Mouse (Mus musculus) liver, embryonic 13.5 days (tissue): ENCODE data around the gene Cd247. TPM values are rescaled to one million over a fixed set of nuclear protein-coding genes. Genes with fewer than 3 reads are reported as not detected.

Experiments used
- ATAC-seq: fragments of 200-750 bp; cut with Nextera tagmentation; 2 replicates; pipeline ENCODE4 v1.8.0; 2017; ENCODE audit warnings: low read depth, mild to moderate bottlenecking, moderate number of reproducible peaks, moderate library complexity
- DNase-seq: peaks from one replicate; pipeline ENCODE4 v3.0.0; 2022
- H3K27ac ChIP-seq: fragments of 300-500 bp; sonication (generic); 2 replicates; pipeline ENCODE4 v1.5.1; 2015; ENCODE audit warnings: moderate library complexity, mild to moderate bottlenecking, inconsistent platforms
- H3K27me3 ChIP-seq: fragments of 300-500 bp; sonication (generic); 2 replicates; pipeline ENCODE4 v1.6.1; 2015; ENCODE audit warnings: mild to moderate bottlenecking, inconsistent platforms
- H3K36me3 ChIP-seq: fragments of 300-500 bp; sonication (generic); 2 replicates; pipeline ENCODE4 v1.6.1; 2015; ENCODE audit warnings: mild to moderate bottlenecking, inconsistent platforms
- H3K4me1 ChIP-seq: fragments of 300-500 bp; sonication (generic); replicated peaks from 2 replicates; pipeline ENCODE4 v1.6.1; 2015; ENCODE audit warnings: inconsistent platforms
- H3K4me2 ChIP-seq: fragments of 300-500 bp; sonication (generic); 2 replicates; pipeline ENCODE4 v1.6.1; 2015; ENCODE audit warnings: inconsistent platforms, mild to moderate bottlenecking, moderate library complexity
- H3K4me3 ChIP-seq: fragments of 300-500 bp; sonication (generic); replicated peaks from 2 replicates; pipeline ENCODE4 v1.5.1; 2015; ENCODE audit warnings: mild to moderate bottlenecking, inconsistent platforms
- H3K9ac ChIP-seq: fragments of 300-500 bp; sonication (generic); 2 replicates; pipeline ENCODE4 v1.6.1; 2015; ENCODE audit warnings: mild to moderate bottlenecking, inconsistent platforms
- H3K9me3 ChIP-seq: fragments of 300-500 bp; sonication (generic); replicated peaks from 2 replicates; pipeline ENCODE4 v1.6.1; 2016; ENCODE audit warnings: inconsistent platforms
- WGBS: fragments of 180-500 bp; shearing (Covaris S2); methylation state at CpG from one replicate; pipeline ENCODE4 v1.1.7; 2015; ENCODE audit not compliant: insufficient replicate concordance; 5-methylcytosine and 5-hydroxymethylcytosine counted together
- polyA plus RNA-seq: library from polyadenylated mRNA; unstranded; fragments of >200 nt; fragmentation: Nextera tagmentation; extraction: Ambion mirVana; gene quantifications from 2 replicates; pipeline ENCODE4 v1.2.1, GENCODE M21; 2015

Cd247 gene
- polyA plus RNA-seq, 1 experiment from 2014 or later = 0.30 TPM

- Histone ChIP-seq H3K27me3 (no peaks in the 10 kb centered on the region), H3K4me3 (peak within 1 kb of the TSS; percentile 94), H3K9ac (peak within 1 kb of the TSS; percentile 98), H3K4me2 (peak within 1 kb of the TSS; percentile 89), H3K9me3 (no peaks in the 10 kb centered on the region), H3K27ac (peak within 1 kb of the TSS; percentile 97), H3K4me1 (peaks cover 58% of the 10 kb centered on the region), H3K36me3 (peaks cover 15% of the 10 kb centered on the region)
- DNase-seq (peak; percentile 95), ATAC-seq (peak; percentile 87)
- WGBS = under 1% methylated on average over 57 of the region's 57 CpGs
Measured at GRCm38 (mm10) chr1:165763635-165764372, 24.7 kb upstream of the Cd247 start, which contains the start of gene Creg1. Gene Creg1 (plus strand): TSS chr1:165763746.

GRCm38 (mm10) chr1:165764571-165764970 lies 23.9 kb upstream of the Cd247 start:
- Histone ChIP-seq H3K27ac (peak overlapping the region; percentile 97), H3K4me1 (peaks cover 64% of the 10 kb centered on the region), H3K36me3 (peaks cover 15% of the 10 kb centered on the region), H3K4me2 (peak overlapping the region; percentile 89), H3K9ac (peak overlapping the region; percentile 98), H3K27me3 (no peaks in the 10 kb centered on the region), H3K4me3 (peak overlapping the region; percentile 94), H3K9me3 (no peaks in the 10 kb centered on the region)
- WGBS = 25% methylated on average over 9 of the region's 9 CpGs
- no peak for DNase-seq
- ATAC-seq = no peak

GRCm38 (mm10) chr1:165765041-165765440 lies 23.4 kb upstream of the Cd247 start:
- peaks cover 19% of the 10 kb centered on the region for H3K36me3 ChIP-seq
- peak overlapping the region; percentile 97 for H3K27ac ChIP-seq
- DNase-seq (no peak), ATAC-seq (no peak)
- H3K4me1 ChIP-seq = peaks cover 69% of the 10 kb centered on the region
- peak overlapping the region; percentile 98 for H3K9ac ChIP-seq
- no peaks in the 10 kb centered on the region for H3K9me3 ChIP-seq
- no peaks in the 10 kb centered on the region for H3K27me3 ChIP-seq
- peak overlapping the region; percentile 94 for H3K4me3 ChIP-seq
- H3K4me2 ChIP-seq = peak overlapping the region; percentile 89
- WGBS = 67% methylated on average over 11 of the region's 11 CpGs

- no peak for ATAC-seq
- no peak for DNase-seq
- WGBS = 49% methylated on average over 17 of the region's 17 CpGs
- peak overlapping the region; percentile 94 for H3K4me3 ChIP-seq
- no peaks in the 10 kb centered on the region for H3K27me3 ChIP-seq
- H3K4me1 ChIP-seq = peaks cover 74% of the 10 kb centered on the region
- no peaks in the 10 kb centered on the region for H3K9me3 ChIP-seq
- H3K36me3 ChIP-seq = peaks cover 27% of the 10 kb centered on the region
- peak overlapping the region; percentile 97 for H3K27ac ChIP-seq
- H3K4me2 ChIP-seq = peak overlapping the region; percentile 89
- H3K9ac ChIP-seq = peak overlapping the region; percentile 98
Measured at GRCm38 (mm10) chr1:165765651-165766294, 22.7 kb upstream of the Cd247 start.

GRCm38 (mm10) chr1:165766295-165766890 lies 22.1 kb upstream of the Cd247 start:
- Histone ChIP-seq H3K4me2 (peak overlapping the region; percentile 89), H3K9me3 (no peaks in the 10 kb centered on the region), H3K36me3 (peaks cover 33% of the 10 kb centered on the region), H3K4me1 (peaks cover 80% of the 10 kb centered on the region), H3K9ac (peak overlapping the region; percentile 98), H3K27me3 (no peaks in the 10 kb centered on the region), H3K27ac (peak overlapping the region; percentile 97), H3K4me3 (peak overlapping the region; percentile 94)
- WGBS = 18% methylated on average over 7 of the region's 7 CpGs
- peak; percentile 76 for DNase-seq
- ATAC-seq = peak; percentile 67

GRCm38 (mm10) chr1:165768894-165769512 lies 19.5 kb upstream of the Cd247 start:
- H3K9me3 ChIP-seq = no peaks in the 10 kb centered on the region
- peak overlapping the region; percentile 98 for H3K9ac ChIP-seq
- H3K4me1 ChIP-seq = peaks cover 86% of the 10 kb centered on the region
- DNase-seq (peak; percentile 68), ATAC-seq (peak; percentile 49)
- H3K36me3 ChIP-seq = peaks cover 59% of the 10 kb centered on the region
- H3K27ac ChIP-seq = peak overlapping the region; percentile 97
- 15% methylated on average over 9 of the region's 9 CpGs for WGBS
- H3K4me2 ChIP-seq = peak overlapping the region; percentile 89
- peak overlapping the region; percentile 94 for H3K4me3 ChIP-seq
- no peaks in the 10 kb centered on the region for H3K27me3 ChIP-seq

GRCm38 (mm10) chr1:165770181-165770759 lies 18.2 kb upstream of the Cd247 start:
- no peaks in the 10 kb centered on the region for H3K9me3 ChIP-seq
- peaks cover 67% of the 10 kb centered on the region for H3K36me3 ChIP-seq
- 42% methylated on average over 10 of the region's 10 CpGs for WGBS
- ATAC-seq (no peak), DNase-seq (no peak)
- peak overlapping the region; percentile 89 for H3K4me2 ChIP-seq
- H3K9ac ChIP-seq = peak overlapping the region; percentile 98
- H3K4me1 ChIP-seq = peaks cover 76% of the 10 kb centered on the region
- peak overlapping the region; percentile 94 for H3K4me3 ChIP-seq
- H3K27me3 ChIP-seq = no peaks in the 10 kb centered on the region
- H3K27ac ChIP-seq = peak overlapping the region; percentile 97

- Histone ChIP-seq H3K9ac (peak overlapping the region; percentile 98), H3K9me3 (no peaks in the 10 kb centered on the region), H3K27ac (peak overlapping the region; percentile 97), H3K36me3 (peaks cover 66% of the 10 kb centered on the region), H3K4me3 (peak overlapping the region; percentile 94), H3K4me1 (peaks cover 72% of the 10 kb centered on the region), H3K4me2 (peak overlapping the region; percentile 89), H3K27me3 (no peaks in the 10 kb centered on the region)
- under 1% methylated on average over 12 of the region's 12 CpGs for whole genome bisulfite sequencing
- ATAC-seq (peak; percentile 83), DNase-seq (peak; percentile 85)
Measured at GRCm38 (mm10) chr1:165771491-165771897, 17.0 kb upstream of the Cd247 start.

GRCm38 (mm10) chr1:165771998-165772397 lies 16.5 kb upstream of the Cd247 start:
- Histone ChIP-seq H3K27me3 (no peaks in the 10 kb centered on the region), H3K36me3 (peaks cover 62% of the 10 kb centered on the region), H3K9ac (no peak overlapping the region), H3K4me3 (peak overlapping the region; percentile 94; the same call in 1 of the 2 replicates), H3K27ac (peak overlapping the region; percentile 97; the same call in 1 of the 2 replicates), H3K4me1 (peaks cover 72% of the 10 kb centered on the region), H3K4me2 (peak overlapping the region; percentile 89), H3K9me3 (no peaks in the 10 kb centered on the region)
- DNase-seq (no peak), ATAC-seq (no peak)
- WGBS = 58% methylated on average over 9 of the region's 9 CpGs

GRCm38 (mm10) chr1:165775518-165776294 lies 12.8 kb upstream of the Cd247 start:
- no peak for ATAC-seq
- Histone ChIP-seq H3K9ac (no peak overlapping the region), H3K4me2 (peak overlapping the region; percentile 41), H3K4me1 (peaks cover 44% of the 10 kb centered on the region), H3K9me3 (no peaks in the 10 kb centered on the region), H3K36me3 (peaks cover 47% of the 10 kb centered on the region), H3K27ac (no peak overlapping the region), H3K27me3 (no peaks in the 10 kb centered on the region), H3K4me3 (no peak overlapping the region)
- 48% methylated on average over 19 of the region's 19 CpGs for WGBS
- no peak for DNase-seq
